Mouse (Mus musculus): Measurements from ENCODE around the gene Kcnf1. TPM values are rescaled to one million over a fixed set of nuclear protein-coding genes. Genes with fewer than 3 reads are reported as not detected.

Kcnf1 gene
- total and polyA plus RNA-seq, 2 experiments, result not detected

DNA sequence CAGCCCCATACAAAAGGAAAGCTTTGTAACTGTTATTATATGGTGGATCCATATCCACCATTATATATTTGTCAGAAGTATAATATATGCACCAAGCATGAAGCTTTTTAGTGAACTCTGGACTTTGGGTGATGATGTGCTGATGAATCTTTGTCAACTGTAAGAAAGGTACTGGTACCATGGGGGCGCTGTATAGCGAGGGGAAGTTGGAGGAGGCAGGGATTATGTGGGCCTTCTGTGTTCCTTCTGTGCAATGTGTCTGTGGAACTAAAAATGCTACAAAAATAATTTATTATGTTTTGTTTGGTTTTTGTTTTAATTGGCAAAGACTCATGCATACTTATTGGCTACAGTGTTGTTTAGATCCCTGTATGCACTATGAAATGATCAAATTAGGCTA is 16.2 kb upstream of the Kcnf1 start:
- no peak for DNase-seq (ENCODE audit: extremely low read depth, low read depth, low spot score)
- H3K9ac ChIP-seq (ENCODE audit: low read depth, low read length), result no peak overlapping the region
- H3K36me3 ChIP-seq (ENCODE audit: control insufficient read depth, insufficient read depth, low read length), result no peaks in the 10 kb centered on the region
- TF ChIP-seq POLR2A (IDR thresholded peaks at IDR 0.05; ENCODE audit: extremely low read depth, insufficient read depth, low read length) (no peak), CTCF (IDR thresholded peaks at IDR 0.05; ENCODE audit: low read depth, low read length) (no peak)
- no peak overlapping the region for H3K27ac ChIP-seq (replicated peaks; ENCODE audit: insufficient read depth, low read depth, low read length)
- H3K4me3 ChIP-seq (ENCODE audit: insufficient read depth, low read depth, low read length), result no peak overlapping the region
- H3K27me3 ChIP-seq (ENCODE audit: control insufficient read depth, insufficient read depth, low read length), result no peaks in the 10 kb centered on the region
- H3K4me1 ChIP-seq (ENCODE audit: control insufficient read depth, insufficient read depth, low read length), result no peaks in the 10 kb centered on the region
- H3K79me2 ChIP-seq (ENCODE audit: control insufficient read depth, insufficient read depth, low read length), result no peaks in the 10 kb centered on the region
- WGBS, result 90% methylated on average over 2 of the region's 2 CpGs

- Histone ChIP-seq H3K36me3 (ENCODE audit: control insufficient read depth, insufficient read depth, low read length) (no peaks in the 10 kb centered on the region), H3K4me1 (ENCODE audit: control insufficient read depth, insufficient read depth, low read length) (no peaks in the 10 kb centered on the region), H3K9ac (ENCODE audit: low read depth, low read length) (no peak overlapping the region), H3K79me2 (ENCODE audit: control insufficient read depth, insufficient read depth, low read length) (no peaks in the 10 kb centered on the region), H3K27ac (replicated peaks; ENCODE audit: insufficient read depth, low read depth, low read length) (no peak overlapping the region), H3K27me3 (ENCODE audit: control insufficient read depth, insufficient read depth, low read length) (no peaks in the 10 kb centered on the region), H3K4me3 (ENCODE audit: insufficient read depth, low read depth, low read length) (no peak overlapping the region)
- TF ChIP-seq CTCF (IDR thresholded peaks at IDR 0.05; ENCODE audit: low read depth, low read length) (no peak), POLR2A (IDR thresholded peaks at IDR 0.05; ENCODE audit: extremely low read depth, insufficient read depth, low read length) (no peak)
- DNase-seq (ENCODE audit: extremely low read depth, low read depth, low spot score), result no peak
- WGBS, result 25% methylated on average over 7 of the region's 7 CpGs
These were observed 7.7 kb upstream of the Kcnf1 start for GRCm38 (mm10) chr12:17184303-17184775.

- H3K4me1 ChIP-seq (ENCODE audit: control insufficient read depth, insufficient read depth, low read length), result no peaks in the 10 kb centered on the region
- no peak overlapping the region for H3K27ac ChIP-seq (replicated peaks; ENCODE audit: insufficient read depth, low read depth, low read length)
- WGBS, result 52% methylated on average over 10 of the region's 10 CpGs
- no peak overlapping the region for H3K9ac ChIP-seq (ENCODE audit: low read depth, low read length)
- TF ChIP-seq CTCF (IDR thresholded peaks at IDR 0.05; ENCODE audit: low read depth, low read length) (no peak), POLR2A (IDR thresholded peaks at IDR 0.05; ENCODE audit: extremely low read depth, insufficient read depth, low read length) (no peak)
- H3K4me3 ChIP-seq (ENCODE audit: insufficient read depth, low read depth, low read length), result no peak overlapping the region
- H3K36me3 ChIP-seq (ENCODE audit: control insufficient read depth, insufficient read depth, low read length), result no peaks in the 10 kb centered on the region
- DNase-seq (ENCODE audit: extremely low read depth, low read depth, low spot score), result no peak
- H3K79me2 ChIP-seq (ENCODE audit: control insufficient read depth, insufficient read depth, low read length), result no peaks in the 10 kb centered on the region
- H3K27me3 ChIP-seq (ENCODE audit: control insufficient read depth, insufficient read depth, low read length), result no peaks in the 10 kb centered on the region
These were observed 7.1 kb upstream of the Kcnf1 start for GRCm38 (mm10) chr12:17183788-17184187.

DNA sequence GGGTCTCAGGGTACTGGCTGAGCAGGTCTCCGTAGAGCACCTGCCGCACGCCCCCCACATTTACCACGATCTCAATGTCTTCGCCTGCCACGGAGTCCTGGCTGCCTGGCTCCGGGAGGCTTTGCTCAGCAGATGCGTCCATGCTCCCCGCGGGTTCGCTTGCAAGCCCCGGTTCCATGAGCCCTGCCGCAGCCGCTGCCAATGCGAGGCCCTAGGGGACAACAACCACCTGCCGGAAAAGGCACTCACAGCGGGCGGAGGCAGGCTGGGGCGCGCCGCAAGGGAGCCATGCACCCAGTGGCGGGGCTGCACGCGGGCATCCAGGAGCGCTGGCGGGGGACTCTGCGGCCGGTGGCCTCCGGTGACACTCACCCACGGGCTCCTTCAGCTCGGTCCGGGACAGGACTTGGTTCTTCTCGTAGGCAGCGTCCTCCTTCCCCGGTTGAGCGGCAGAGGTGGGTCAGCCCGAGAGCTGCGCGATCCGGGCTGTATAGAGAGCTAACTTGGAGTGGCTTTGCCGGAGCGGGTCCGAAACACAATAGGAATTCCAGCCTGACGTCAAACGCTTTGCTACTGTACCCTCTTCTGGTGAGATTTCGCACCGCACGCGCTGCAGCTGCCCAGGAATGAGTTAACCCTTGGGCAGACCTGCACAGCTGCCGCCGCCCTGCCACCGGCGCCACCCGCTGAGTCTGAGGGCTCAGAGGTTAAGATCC is 489 bp downstream of the Kcnf1 start:
- no peaks in the 10 kb centered on the region for H3K4me1 ChIP-seq (ENCODE audit: control insufficient read depth, insufficient read depth, low read length)

GRCm38 (mm10) chr12:17175531-17175951 is 1.1 kb downstream of the Kcnf1 start:
- Histone ChIP-seq H3K9ac (ENCODE audit: low read depth, low read length) (no peak overlapping the region), H3K27ac (replicated peaks; ENCODE audit: insufficient read depth, low read depth, low read length) (no peak overlapping the region), H3K36me3 (ENCODE audit: control insufficient read depth, insufficient read depth, low read length) (no peaks in the 10 kb centered on the region), H3K4me3 (ENCODE audit: insufficient read depth, low read depth, low read length) (no peak overlapping the region), H3K27me3 (ENCODE audit: control insufficient read depth, insufficient read depth, low read length) (peaks cover 9% of the 10 kb centered on the region), H3K79me2 (ENCODE audit: control insufficient read depth, insufficient read depth, low read length) (no peaks in the 10 kb centered on the region), H3K4me1 (ENCODE audit: control insufficient read depth, insufficient read depth, low read length) (no peaks in the 10 kb centered on the region)
- 10% methylated on average over 25 of the region's 25 CpGs for WGBS
- TF ChIP-seq CTCF (IDR thresholded peaks at IDR 0.05; ENCODE audit: low read depth, low read length) (no peak), POLR2A (IDR thresholded peaks at IDR 0.05; ENCODE audit: extremely low read depth, insufficient read depth, low read length) (no peak)
- DNase-seq (ENCODE audit: extremely low read depth, low read depth, low spot score), result no peak

More for the DNA sequence above, 489 bp downstream of the Kcnf1 start:
- no peak overlapping the region for H3K27ac ChIP-seq (replicated peaks; ENCODE audit: insufficient read depth, low read depth, low read length)
- no peak overlapping the region for H3K9ac ChIP-seq (ENCODE audit: low read depth, low read length)
- peaks cover 9% of the 10 kb centered on the region for H3K27me3 ChIP-seq (ENCODE audit: control insufficient read depth, insufficient read depth, low read length)
- DNase-seq (ENCODE audit: extremely low read depth, low read depth, low spot score), result no peak
- no peak for TF ChIP-seq CTCF (IDR thresholded peaks at IDR 0.05; ENCODE audit: low read depth, low read length)
- no peak for TF ChIP-seq POLR2A (IDR thresholded peaks at IDR 0.05; ENCODE audit: extremely low read depth, insufficient read depth, low read length)
- H3K79me2 ChIP-seq (ENCODE audit: control insufficient read depth, insufficient read depth, low read length), result no peaks in the 10 kb centered on the region
- WGBS, result 2% methylated on average over 54 of the region's 54 CpGs
- no peaks in the 10 kb centered on the region for H3K36me3 ChIP-seq (ENCODE audit: control insufficient read depth, insufficient read depth, low read length)
- H3K4me3 ChIP-seq (ENCODE audit: insufficient read depth, low read depth, low read length), result no peak overlapping the region

GRCm38 (mm10) chr12:17175124-17175523 is 1.6 kb downstream of the Kcnf1 start:
- peaks cover 9% of the 10 kb centered on the region for H3K27me3 ChIP-seq (ENCODE audit: control insufficient read depth, insufficient read depth, low read length)
- H3K36me3 ChIP-seq (ENCODE audit: control insufficient read depth, insufficient read depth, low read length), result no peaks in the 10 kb centered on the region
- 55% methylated on average over 20 of the region's 20 CpGs for WGBS
- DNase-seq (ENCODE audit: extremely low read depth, low read depth, low spot score), result no peak
- no peak for TF ChIP-seq POLR2A (IDR thresholded peaks at IDR 0.05; ENCODE audit: extremely low read depth, insufficient read depth, low read length)
- no peak for TF ChIP-seq CTCF (IDR thresholded peaks at IDR 0.05; ENCODE audit: low read depth, low read length)
- H3K4me3 ChIP-seq (ENCODE audit: insufficient read depth, low read depth, low read length), result no peak overlapping the region
- H3K79me2 ChIP-seq (ENCODE audit: control insufficient read depth, insufficient read depth, low read length), result no peaks in the 10 kb centered on the region
- H3K4me1 ChIP-seq (ENCODE audit: control insufficient read depth, insufficient read depth, low read length), result no peaks in the 10 kb centered on the region
- H3K27ac ChIP-seq (replicated peaks; ENCODE audit: insufficient read depth, low read depth, low read length), result no peak overlapping the region
- H3K9ac ChIP-seq (ENCODE audit: low read depth, low read length), result no peak overlapping the region

Data from liver, adult 2 months (tissue).